Mouse (Mus musculus) embryo, embryonic 10.5 days (tissue): Measurements from ENCODE around the gene Zcchc13.

Experiments
- DNase-seq: peaks from one replicate; pipeline ENCODE4 v3.0.0-alpha.2; 2015; ENCODE audit warnings: low spot score

Gene Zcchc13

GRCm38 (mm10) chrX:103630303-103630702 is at the start of gene Zcchc13:
Gene Zcchc13, plus strand, starts transcription at chrX:103630586.
- DNase-seq, result no peak

GRCm38 (mm10) chrX:103584262-103584661 is 46.1 kb upstream of the Zcchc13 start:
- no peak for DNase-seq

- DNase-seq, result no peak
Measured at GRCm38 (mm10) chrX:103592056-103592455, 38.3 kb upstream of the Zcchc13 start.

GRCm38 (mm10) chrX:103602553-103602952 is 27.8 kb upstream of the Zcchc13 start:
- no peak for DNase-seq

- no peak for DNase-seq
Measured at GRCm38 (mm10) chrX:103604211-103604610, 26.2 kb upstream of the Zcchc13 start.

GRCm38 (mm10) chrX:103605473-103605872 is 24.9 kb upstream of the Zcchc13 start:
- no peak for DNase-seq

- DNase-seq, result peak; percentile 21
Measured at GRCm38 (mm10) chrX:103610401-103610800, 20.0 kb upstream of the Zcchc13 start.

- no peak for DNase-seq
Measured at GRCm38 (mm10) chrX:103611462-103611861, 18.9 kb upstream of the Zcchc13 start.

GRCm38 (mm10) chrX:103614700-103615233 is 15.6 kb upstream of the Zcchc13 start:
- no peak for DNase-seq

GRCm38 (mm10) chrX:103615453-103615852 is 14.9 kb upstream of the Zcchc13 start:
- no peak for DNase-seq

GRCm38 (mm10) chrX:103616162-103616535 is 14.2 kb upstream of the Zcchc13 start:
- peak; percentile 47 for DNase-seq

- DNase-seq, result peak; percentile 94
Measured at GRCm38 (mm10) chrX:103616536-103617404, 13.6 kb upstream of the Zcchc13 start.

GRCm38 (mm10) chrX:103617405-103618095 is 12.8 kb upstream of the Zcchc13 start:
- peak; percentile 24 for DNase-seq

- no peak for DNase-seq
Measured at GRCm38 (mm10) chrX:103621799-103622198, 8.6 kb upstream of the Zcchc13 start.

- peak; percentile 99 for DNase-seq
Measured at GRCm38 (mm10) chrX:103622260-103622934, 8.0 kb upstream of the Zcchc13 start.

- DNase-seq, result peak; percentile 41
Measured at GRCm38 (mm10) chrX:103622935-103623280, 7.5 kb upstream of the Zcchc13 start.

GRCm38 (mm10) chrX:103623411-103623845 is 7.0 kb upstream of the Zcchc13 start:
- peak; percentile 64 for DNase-seq

GRCm38 (mm10) chrX:103624426-103625168 is 5.8 kb upstream of the Zcchc13 start:
- DNase-seq, result peak; percentile 72

- no peak for DNase-seq
Measured at GRCm38 (mm10) chrX:103628890-103629289, 1.5 kb upstream of the Zcchc13 start.

GRCm38 (mm10) chrX:103633895-103634294 is 3.5 kb downstream of the Zcchc13 start:
- DNase-seq, result no peak

GRCm38 (mm10) chrX:103636021-103636420 is 5.6 kb downstream of the Zcchc13 start:
- DNase-seq, result no peak

- DNase-seq, result no peak
Measured at GRCm38 (mm10) chrX:103638566-103638965, 8.2 kb downstream of the Zcchc13 start.
